Mouse (Mus musculus): ENCODE data around the gene N4bp3.

GRCm38 (mm10) chr11:51635525-51636322 is 14.9 kb downstream of the N4bp3 start, which contains the start of gene Rmnd5b:
- TF ChIP-seq CTCF (IDR thresholded peaks at IDR 0.05; ENCODE audit: borderline replicate concordance, insufficient read depth, low read depth, low read length) (no peak), POLR2A (IDR thresholded peaks at IDR 0.05; ENCODE audit: borderline replicate concordance, insufficient read depth, low read length) (peak; percentile 66)

All from cerebellum, adult 2 months (tissue).